Mouse (Mus musculus): ENCODE measurements around the gene Zfp710. TPM values are rescaled to one million over a fixed set of nuclear protein-coding genes. Genes with fewer than 3 reads are reported as not detected.

Zfp710 gene
- polyA plus RNA-seq, 1 experiment, result 5.3 TPM

- Histone ChIP-seq H3K27me3 (ENCODE audit: control insufficient read depth, insufficient read depth, insufficient read length) (no peaks in the 10 kb centered on the region), H3K4me2 (ENCODE audit: low read depth) (peak overlapping the region; percentile 82), H3ac (ENCODE audit: control insufficient read depth, insufficient read length) (no peak overlapping the region), H3K4me3 (peak overlapping the region; percentile 59), H3K36me3 (ENCODE audit: control insufficient read depth, insufficient read depth) (no peaks in the 10 kb centered on the region), H3K79me2 (ENCODE audit: control insufficient read depth, insufficient read depth) (peaks cover 22% of the 10 kb centered on the region)
- TF ChIP-seq TCF3 (IDR thresholded peaks at IDR 0.05; ENCODE audit: insufficient read length, low read depth) (no peak), E2F4 (IDR thresholded peaks at IDR 0.05; ENCODE audit: insufficient read depth) (no peak), POLR2A (IDR thresholded peaks at IDR 0.05; ENCODE audit: insufficient read length, low read depth) (no peak), CEBPB (IDR thresholded peaks at IDR 0.05; ENCODE audit: insufficient read depth, poor library complexity, severe bottlenecking) (no peak), USF1 (IDR thresholded peaks at IDR 0.05; ENCODE audit: low read depth) (no peak), SRF (IDR thresholded peaks at IDR 0.05; ENCODE audit: control insufficient read depth, insufficient read length, low read depth) (no peak)
Measured at GRCm38 (mm10) chr7:80028418-80028720, 3.8 kb downstream of the Zfp710 start.

GRCm38 (mm10) chr7:80030009-80030408 lies 5.4 kb downstream of the Zfp710 start:
- Histone ChIP-seq H3ac (ENCODE audit: control insufficient read depth, insufficient read length) (no peak overlapping the region), H3K79me2 (ENCODE audit: control insufficient read depth, insufficient read depth) (peaks cover 22% of the 10 kb centered on the region), H3K27me3 (ENCODE audit: control insufficient read depth, insufficient read depth, insufficient read length) (no peaks in the 10 kb centered on the region), H3K4me3 (no peak overlapping the region), H3K4me2 (ENCODE audit: low read depth) (no peak overlapping the region), H3K36me3 (ENCODE audit: control insufficient read depth, insufficient read depth) (no peaks in the 10 kb centered on the region)
- TF ChIP-seq REST (IDR thresholded peaks at IDR 0.05; ENCODE audit: insufficient read depth, insufficient read length) (no peak), POLR2AphosphoS2 (IDR thresholded peaks at IDR 0.05; ENCODE audit: insufficient read length, low read depth) (no peak), MYOD1 (IDR thresholded peaks at IDR 0.05; ENCODE audit: control insufficient read depth in 1 of 3, insufficient read length in 2 of 3, low read depth in 2 of 3) (no peak), E2F4 (IDR thresholded peaks at IDR 0.05; ENCODE audit: insufficient read depth) (no peak), SRF (IDR thresholded peaks at IDR 0.05; ENCODE audit: control insufficient read depth, insufficient read length, low read depth) (no peak), POLR2A (IDR thresholded peaks at IDR 0.05; ENCODE audit: insufficient read length, low read depth) (no peak)

GRCm38 (mm10) chr7:80030486-80030885 lies 5.9 kb downstream of the Zfp710 start:
- TF ChIP-seq E2F4 (IDR thresholded peaks at IDR 0.05; ENCODE audit: insufficient read depth), result no peak
- no peak for TF ChIP-seq MYOG (IDR thresholded peaks at IDR 0.05; ENCODE audit: control insufficient read depth in 1 of 3, insufficient read depth in 1 of 3, insufficient read length in 2 of 3, low read depth in 2 of 3)
- no peak for TF ChIP-seq TCF12 (IDR thresholded peaks at IDR 0.05; ENCODE audit: insufficient read depth, poor library complexity, severe bottlenecking)
- no peak for TF ChIP-seq MYOD1 (IDR thresholded peaks at IDR 0.05; ENCODE audit: control insufficient read depth in 1 of 3, insufficient read length in 2 of 3, low read depth in 2 of 3)
- TF ChIP-seq POLR2A (IDR thresholded peaks at IDR 0.05; ENCODE audit: insufficient read length, low read depth), result no peak
- TF ChIP-seq USF1 (IDR thresholded peaks at IDR 0.05; ENCODE audit: low read depth), result no peak
- no peak for TF ChIP-seq REST (IDR thresholded peaks at IDR 0.05; ENCODE audit: insufficient read depth, insufficient read length)
- TF ChIP-seq CEBPB (IDR thresholded peaks at IDR 0.05; ENCODE audit: insufficient read depth, poor library complexity, severe bottlenecking), result no peak
- TF ChIP-seq MAX (IDR thresholded peaks at IDR 0.05; ENCODE audit: low read depth), result no peak

GRCm38 (mm10) chr7:80030987-80031386 lies 6.4 kb downstream of the Zfp710 start:
- H3K4me3 ChIP-seq, result no peak overlapping the region
- H3K79me2 ChIP-seq (ENCODE audit: control insufficient read depth, insufficient read depth), result peaks cover 22% of the 10 kb centered on the region
- TF ChIP-seq TCF12 (IDR thresholded peaks at IDR 0.05; ENCODE audit: insufficient read depth, poor library complexity, severe bottlenecking), result no peak

More at GRCm38 (mm10) chr7:80030486-80030885, 5.9 kb downstream of the Zfp710 start:
- Histone ChIP-seq H3K4me2 (ENCODE audit: low read depth) (no peak overlapping the region), H3K27me3 (ENCODE audit: control insufficient read depth, insufficient read depth, insufficient read length) (no peaks in the 10 kb centered on the region), H3K36me3 (ENCODE audit: control insufficient read depth, insufficient read depth) (no peaks in the 10 kb centered on the region), H3K79me2 (ENCODE audit: control insufficient read depth, insufficient read depth) (peaks cover 22% of the 10 kb centered on the region), H3ac (ENCODE audit: control insufficient read depth, insufficient read length) (no peak overlapping the region), H3K4me3 (no peak overlapping the region)

GRCm38 (mm10) chr7:80031478-80031877 lies 6.9 kb downstream of the Zfp710 start:
- peak in 2 of 3 experiments; percentile 56 to 58 for TF ChIP-seq MYOG (IDR thresholded peaks at IDR 0.05; ENCODE audit: control insufficient read depth in 1 of 3, insufficient read depth in 1 of 3, insufficient read length in 2 of 3, low read depth in 2 of 3)
- TF ChIP-seq MYOD1 (IDR thresholded peaks at IDR 0.05; ENCODE audit: control insufficient read depth in 1 of 3, insufficient read length in 2 of 3, low read depth in 2 of 3), result peak in 2 of 3 experiments; percentile 34 to 47
- TF ChIP-seq REST (IDR thresholded peaks at IDR 0.05; ENCODE audit: insufficient read depth, insufficient read length), result no peak
- Histone ChIP-seq H3K4me2 (ENCODE audit: low read depth) (no peak overlapping the region), H3K36me3 (ENCODE audit: control insufficient read depth, insufficient read depth) (no peaks in the 10 kb centered on the region), H3K79me2 (ENCODE audit: control insufficient read depth, insufficient read depth) (peaks cover 25% of the 10 kb centered on the region), H3ac (ENCODE audit: control insufficient read depth, insufficient read length) (no peak overlapping the region), H3K4me3 (no peak overlapping the region), H3K27me3 (ENCODE audit: control insufficient read depth, insufficient read depth, insufficient read length) (no peaks in the 10 kb centered on the region)

More at GRCm38 (mm10) chr7:80030987-80031386, 6.4 kb downstream of the Zfp710 start:
- H3K27me3 ChIP-seq (ENCODE audit: control insufficient read depth, insufficient read depth, insufficient read length), result no peaks in the 10 kb centered on the region
- H3K4me2 ChIP-seq (ENCODE audit: low read depth), result no peak overlapping the region
- H3K36me3 ChIP-seq (ENCODE audit: control insufficient read depth, insufficient read depth), result no peaks in the 10 kb centered on the region
- H3ac ChIP-seq (ENCODE audit: control insufficient read depth, insufficient read length), result no peak overlapping the region

All from myocyte (in vitro differentiated cells).